Mouse (Mus musculus): Measurements from ENCODE around the gene Dip2b.

The Dip2b gene

GRCm38 (mm10) chr15:100038470-100038971 lies at the start of gene Dip2b:
Dip2b (plus strand) TSS chr15:100038664.
- DNase-seq (ENCODE audit: low read depth, low spot score): peak; percentile 91

DNA sequence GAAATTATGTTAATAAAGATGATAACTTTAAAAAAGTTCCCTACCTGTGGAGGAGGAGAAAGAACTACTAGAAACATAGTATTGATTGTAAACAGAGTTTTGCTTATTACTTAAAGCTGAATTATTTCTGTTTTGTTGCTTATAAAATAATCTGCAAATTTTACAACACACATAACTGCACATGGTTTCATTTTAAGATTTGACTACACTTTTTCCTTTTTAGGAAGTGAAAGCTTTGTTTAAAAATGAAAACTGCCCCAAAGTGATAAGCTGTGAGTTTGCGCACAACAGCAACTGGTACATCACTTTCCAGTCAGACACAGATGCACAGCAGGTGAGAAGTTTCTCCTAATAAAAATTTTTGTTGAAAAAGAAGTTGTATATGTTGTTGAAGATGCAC lies 45.4 kb upstream of the Dip2b start:
- no peak for DNase-seq (ENCODE audit: low read depth, low spot score)

DNA sequence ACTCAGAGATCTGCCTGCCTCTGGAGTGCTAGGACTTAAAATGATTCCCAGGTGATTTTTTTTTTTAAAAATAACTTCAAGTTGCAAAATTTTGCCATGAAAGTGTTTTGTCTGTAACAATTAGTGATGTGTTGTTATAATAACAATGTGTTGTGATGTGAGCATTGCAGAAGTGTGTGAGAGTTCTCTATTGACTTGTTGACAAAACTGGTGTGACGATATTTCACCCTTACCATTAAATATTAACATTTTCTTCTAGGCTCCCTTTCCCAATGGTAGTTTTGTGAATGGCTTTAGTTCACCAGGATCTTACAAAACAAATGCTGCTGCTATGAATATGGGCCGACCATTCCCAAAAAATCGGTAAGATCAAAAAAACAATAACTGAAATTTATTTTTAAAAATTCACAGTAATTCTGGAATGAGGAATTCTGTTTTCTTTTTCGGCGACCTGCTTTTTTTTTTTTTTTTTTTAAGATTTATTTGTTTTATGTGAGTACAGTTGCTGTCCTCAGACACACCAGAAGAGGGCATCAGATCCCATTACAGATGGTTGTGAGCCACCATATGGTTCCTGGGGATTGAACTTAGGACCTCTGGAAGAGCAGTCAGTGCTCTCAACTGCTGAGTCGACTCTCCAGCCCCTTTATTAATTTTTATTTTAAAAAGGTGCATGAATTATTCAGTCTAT lies 41.2 kb upstream of the Dip2b start:
- DNase-seq (ENCODE audit: low read depth, low spot score): no peak

GRCm38 (mm10) chr15:99999390-99999789 lies 39.1 kb upstream of the Dip2b start:
- no peak for DNase-seq (ENCODE audit: low read depth, low spot score)

DNA sequence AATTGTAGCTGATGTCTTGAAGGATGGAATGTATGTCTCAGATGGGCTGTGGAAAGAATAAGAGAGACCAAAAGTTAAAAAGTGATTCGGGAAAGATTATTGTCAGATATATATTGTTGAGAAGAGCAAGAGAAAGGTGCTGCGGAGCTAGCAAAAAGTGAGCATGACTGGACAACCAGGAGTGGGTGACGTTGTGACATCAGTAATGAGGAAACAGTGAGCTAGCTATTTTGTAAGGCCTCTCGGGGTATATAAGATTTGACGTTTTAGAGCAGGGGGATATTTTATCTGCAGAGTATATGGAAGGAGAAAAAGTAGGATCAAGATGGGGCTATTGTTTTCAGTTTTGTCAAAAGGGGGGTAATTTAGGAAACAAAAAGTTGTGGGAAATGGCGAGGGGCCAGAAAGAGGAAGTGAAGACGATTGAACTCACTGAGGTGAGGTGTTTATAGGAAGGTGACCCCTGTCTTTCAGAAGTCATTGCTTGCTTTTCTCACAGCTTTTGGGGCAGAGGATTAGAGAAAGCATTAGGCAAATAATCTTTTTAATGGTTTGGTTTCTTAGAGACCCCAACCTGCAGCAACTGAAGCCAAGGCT lies 33.7 kb upstream of the Dip2b start:
- DNase-seq (ENCODE audit: low read depth, low spot score): no peak

DNA sequence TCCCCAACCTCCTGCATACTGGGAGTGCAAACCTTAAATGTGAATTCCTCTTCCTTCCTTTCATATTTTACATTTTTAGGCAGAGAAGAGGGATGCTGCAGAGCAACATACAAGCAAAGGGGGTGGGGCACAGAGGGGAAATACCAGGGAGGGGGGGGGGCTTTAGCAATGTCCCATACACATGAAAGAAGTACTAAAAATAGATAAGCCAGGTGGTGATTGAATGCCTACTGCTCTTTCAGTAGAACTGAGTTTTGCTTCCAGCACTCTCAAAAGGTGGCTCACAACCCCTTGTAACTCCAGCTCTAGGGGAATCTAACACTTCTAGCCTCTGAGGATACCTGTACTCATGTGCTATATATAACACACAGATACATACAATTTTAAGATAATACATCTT lies 32.3 kb upstream of the Dip2b start:
- DNase-seq (ENCODE audit: low read depth, low spot score): no peak

GRCm38 (mm10) chr15:100018280-100018899 lies 20.1 kb upstream of the Dip2b start:
- no peak for DNase-seq (ENCODE audit: low read depth, low spot score)

- peak; percentile 57 for DNase-seq (ENCODE audit: low read depth, low spot score)
These were observed 17.3 kb upstream of the Dip2b start for GRCm38 (mm10) chr15:100021175-100021574.

GRCm38 (mm10) chr15:100022923-100023322 lies 15.5 kb upstream of the Dip2b start:
- DNase-seq (ENCODE audit: low read depth, low spot score): peak; percentile 71

DNA sequence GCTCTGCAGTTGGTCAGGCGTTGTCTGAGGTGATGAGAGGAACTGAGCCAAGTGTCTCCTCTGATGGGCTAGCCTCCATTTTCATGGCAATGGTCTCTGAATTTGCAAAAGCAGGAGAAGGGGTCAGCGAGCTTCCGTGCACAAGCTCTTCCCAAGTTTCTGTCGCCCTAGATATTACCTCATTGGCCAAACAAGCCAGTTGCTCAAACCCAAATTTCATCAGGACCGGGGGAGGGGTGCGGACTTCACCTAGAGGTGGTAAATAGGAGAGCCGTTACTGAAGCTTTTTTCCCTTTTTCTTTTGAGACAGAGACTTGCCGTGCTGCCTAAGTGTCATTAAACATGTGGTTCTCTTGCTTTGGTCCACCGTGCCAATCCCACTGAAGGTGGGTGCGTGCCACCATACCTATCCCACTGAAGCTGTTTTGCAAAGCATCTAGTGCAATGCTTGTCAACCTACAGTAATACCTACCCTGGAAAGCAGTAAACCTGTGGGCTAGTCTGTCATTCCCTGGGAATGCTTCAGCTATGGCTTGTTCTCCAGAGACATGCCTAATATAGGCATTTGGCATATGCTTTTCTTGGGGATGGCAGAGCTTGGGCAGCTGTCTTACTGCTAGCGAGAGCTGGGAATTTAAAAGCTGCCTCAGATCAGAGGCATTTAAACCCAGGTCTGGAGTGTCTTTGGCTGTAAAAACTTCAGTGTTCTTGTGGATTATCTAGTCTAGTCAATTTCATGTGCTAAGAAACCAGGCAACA lies 13.2 kb upstream of the Dip2b start:
- DNase-seq (ENCODE audit: low read depth, low spot score): no peak

DNA sequence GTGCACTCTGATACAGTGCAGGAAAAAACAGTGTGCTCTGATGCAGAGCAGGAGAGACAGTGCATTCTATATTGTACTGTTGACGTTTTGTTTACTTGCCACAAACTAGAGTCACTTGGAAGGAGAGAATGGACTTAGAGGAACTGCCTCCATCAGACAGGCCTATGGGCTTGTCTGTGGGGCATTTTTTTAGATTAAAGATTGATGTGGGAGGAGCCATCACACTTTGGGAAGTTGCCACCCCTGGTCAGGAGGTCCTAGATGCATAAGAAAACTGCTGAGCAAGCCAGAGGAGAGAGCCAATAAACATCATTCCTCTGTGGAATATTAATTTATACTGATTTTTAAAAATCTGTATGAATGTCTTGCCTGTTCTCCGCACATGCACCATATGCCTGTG lies 10.3 kb upstream of the Dip2b start:
- DNase-seq (ENCODE audit: low read depth, low spot score): no peak

DNA sequence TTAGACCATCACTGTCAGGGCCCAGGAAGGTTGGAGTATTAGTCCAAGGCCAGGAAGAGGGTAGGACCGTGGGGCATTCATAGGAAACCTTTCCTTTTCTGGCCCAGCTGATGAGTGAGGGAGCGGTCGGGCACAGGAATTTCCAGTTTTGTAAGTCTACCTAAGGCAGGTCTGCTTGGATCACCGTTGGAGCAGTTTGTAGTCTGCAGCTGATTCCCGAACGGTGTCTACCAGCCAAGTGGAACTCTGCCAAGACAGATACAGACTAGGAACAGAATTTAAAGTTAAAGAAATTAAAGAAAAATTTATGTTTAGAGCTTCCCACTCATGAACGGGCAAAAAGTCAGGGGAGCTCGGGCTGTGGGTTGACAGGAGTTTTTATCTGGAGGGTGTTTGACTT lies 9.0 kb upstream of the Dip2b start:
- no peak for DNase-seq (ENCODE audit: low read depth, low spot score)

GRCm38 (mm10) chr15:100029900-100030299 lies 8.6 kb upstream of the Dip2b start:
- no peak for DNase-seq (ENCODE audit: low read depth, low spot score)

GRCm38 (mm10) chr15:100032546-100032945 lies 5.9 kb upstream of the Dip2b start:
- DNase-seq (ENCODE audit: low read depth, low spot score): no peak

GRCm38 (mm10) chr15:100039001-100039701 lies 687 bp downstream of the Dip2b start:
- peak; percentile 74 for DNase-seq (ENCODE audit: low read depth, low spot score)

DNA sequence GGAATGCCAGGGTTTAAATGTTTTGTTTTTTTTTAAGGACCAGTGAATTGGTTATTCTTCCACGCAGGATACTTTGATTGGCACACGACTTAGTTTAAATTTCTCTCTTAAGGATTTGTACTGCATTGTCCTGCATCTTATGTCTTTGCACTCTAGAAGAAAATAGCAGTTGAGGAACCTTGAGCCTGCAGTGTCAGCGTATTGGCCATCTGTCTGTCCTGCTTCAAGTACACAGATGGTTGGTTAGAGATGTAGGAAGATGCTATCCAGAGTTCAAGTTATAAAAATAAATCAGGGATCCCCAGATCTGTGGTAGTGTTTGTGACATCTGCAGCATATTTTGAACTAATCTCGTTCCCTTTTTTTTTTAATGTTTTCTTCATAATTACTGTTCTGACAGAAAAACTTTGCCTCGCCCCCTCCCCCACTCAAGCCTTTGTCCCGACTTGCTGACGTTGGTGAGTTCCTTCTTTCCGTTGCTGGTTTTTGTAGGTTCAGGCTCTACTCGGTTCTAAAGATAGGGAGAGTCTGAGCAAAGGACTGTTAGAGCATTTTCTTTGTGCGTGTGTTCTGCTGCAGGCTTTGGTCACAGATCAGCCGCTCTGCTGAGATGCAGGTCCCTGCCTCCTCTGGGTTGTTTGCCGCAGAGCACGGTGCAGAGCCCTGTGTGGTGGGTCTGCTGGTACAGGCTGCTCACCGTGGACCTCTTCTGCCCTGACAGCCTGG lies 2.2 kb downstream of the Dip2b start:
- no peak for DNase-seq (ENCODE audit: low read depth, low spot score)

DNA sequence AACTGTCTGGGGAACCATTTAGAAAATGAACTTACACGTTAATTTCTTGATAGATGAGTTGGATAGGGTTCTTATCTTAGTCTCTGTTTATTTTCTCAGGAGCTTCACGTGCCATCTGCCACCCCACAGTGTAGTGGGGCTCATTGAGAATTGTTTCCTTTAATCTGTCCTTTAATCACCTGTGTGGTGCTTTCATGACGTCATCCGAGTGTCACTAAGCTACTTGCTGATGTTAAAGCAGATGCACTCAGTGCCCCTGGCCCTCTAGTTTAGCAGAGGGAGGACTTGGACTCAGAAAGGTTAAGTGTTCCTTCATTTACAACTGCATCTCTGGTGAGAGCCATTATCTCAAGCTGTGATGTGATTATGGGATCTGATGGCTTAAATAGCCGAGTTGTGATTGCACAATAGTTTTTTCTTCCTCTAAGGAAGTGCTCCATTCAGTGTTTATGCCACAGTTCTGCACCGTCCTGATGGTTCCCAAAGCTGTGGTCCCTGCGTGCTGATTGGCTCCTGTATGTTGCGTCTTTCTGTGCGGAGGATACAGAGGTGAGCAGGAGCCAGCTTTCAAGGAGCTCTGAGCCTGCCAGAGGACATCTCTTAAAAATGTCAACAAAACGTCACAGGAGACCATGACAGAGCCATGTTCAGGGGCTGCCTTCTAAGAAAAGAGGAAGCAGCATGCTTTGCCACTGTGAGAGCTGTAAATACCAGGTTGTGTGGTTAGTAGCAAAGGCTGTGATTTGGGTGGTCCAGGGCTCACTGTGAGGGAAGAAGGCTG lies 3.0 kb downstream of the Dip2b start:
- DNase-seq (ENCODE audit: low read depth, low spot score): peak; percentile 83

DNA sequence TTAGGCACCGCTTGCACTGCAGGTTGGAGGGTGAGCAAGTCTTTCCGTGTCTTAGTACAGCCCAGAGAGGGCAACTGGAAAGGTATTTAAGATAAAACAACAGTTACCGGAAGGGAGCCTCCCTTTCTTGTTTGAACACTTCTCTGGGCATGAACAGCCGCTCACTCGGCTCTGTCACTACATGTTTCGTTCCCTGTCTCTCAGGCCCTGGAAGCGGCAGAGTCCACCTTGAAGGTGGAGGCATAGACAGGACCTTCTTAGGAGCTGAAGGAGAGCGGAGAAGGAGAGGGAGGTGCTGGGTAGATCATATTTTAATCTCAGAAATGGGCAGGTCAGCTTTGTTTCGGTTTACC lies 3.6 kb downstream of the Dip2b start:
- DNase-seq (ENCODE audit: low read depth, low spot score): no peak

GRCm38 (mm10) chr15:100045576-100045975 lies 7.1 kb downstream of the Dip2b start:
- DNase-seq (ENCODE audit: low read depth, low spot score): no peak

- DNase-seq (ENCODE audit: low read depth, low spot score): no peak
These were observed 11.1 kb downstream of the Dip2b start for GRCm38 (mm10) chr15:100049496-100050087.
